Mouse (Mus musculus) CH12.LX (cell line): ENCODE results near the gene Lipc. TPM values are rescaled to one million over a fixed set of nuclear protein-coding genes. Genes with fewer than 3 reads are reported as not detected.

ENCODE experiments used
- DNase-seq: peaks from one replicate; pipeline ENCODE4 v3.0.0-alpha.2; 2013; ENCODE audit errors: extremely low read depth
- H3K27ac ChIP-seq: 2 replicates; pipeline ENCODE4 v1.5.1; 2012; ENCODE audit warnings: low read depth, mild to moderate bottlenecking, control low read depth, moderate library complexity; ENCODE audit not compliant: insufficient read depth
- H3K27me3 ChIP-seq: replicated peaks from 2 replicates; pipeline ENCODE3; 2012; ENCODE audit warnings: inconsistent platforms
- H3K36me3 ChIP-seq, 2 experiments: replicated peaks in 1 of 2; 2 replicates each; pipeline versions ENCODE3 to v1.6.1; 2012; ENCODE audit warnings: inconsistent platforms in 1 of 2, low read length in 1 of 2, mild to moderate bottlenecking in 1 of 2, mixed read lengths in 1 of 2, moderate library complexity in 1 of 2; ENCODE audit not compliant: control insufficient read depth in 1 of 2, insufficient read depth in 1 of 2
- H3K4me1 ChIP-seq, 2 experiments: 2 replicates each; pipeline ENCODE4 v1.6.1; 2012; ENCODE audit warnings: inconsistent platforms in 1 of 2, moderate library complexity in 1 of 2; ENCODE audit not compliant: insufficient read depth in 2 of 2, control insufficient read depth in 1 of 2
- H3K4me2 ChIP-seq: 2 replicates; pipeline ENCODE4 v1.6.1; 2012; ENCODE audit warnings: low read depth, mild to moderate bottlenecking, control low read depth; ENCODE audit not compliant: poor library complexity, insufficient read depth, severe bottlenecking
- H3K4me3 ChIP-seq, 3 experiments: fragments of 150-350 bp in 1 of 3; sonication (generic) in 1 of 3; replicated peaks in 1 of 3; 2 replicates each; pipeline versions ENCODE3 to v1.5.1; 2011 to 2012; ENCODE audit warnings: low read depth in 2 of 3, low read length in 2 of 3, mild to moderate bottlenecking in 2 of 3, moderate library complexity in 2 of 3, control low read depth in 1 of 3, improper control_type of control experiment in 1 of 3, inconsistent platforms in 1 of 3, mixed read lengths in 1 of 3; ENCODE audit not compliant: poor library complexity in 1 of 3
- H3K79me2 ChIP-seq: replicated peaks from 2 replicates; pipeline ENCODE4 v1.6.1; 2012; ENCODE audit warnings: mild to moderate bottlenecking, moderate library complexity; ENCODE audit not compliant: control insufficient read depth, poor library complexity, insufficient read depth, severe bottlenecking; ENCODE audit errors: extremely low read depth
- H3K9ac ChIP-seq: 2 replicates; pipeline ENCODE4 v1.6.1; 2012; ENCODE audit warnings: low read depth, mild to moderate bottlenecking, control low read depth, moderate library complexity; ENCODE audit not compliant: insufficient read depth
- H3K9me3 ChIP-seq: replicated peaks from 2 replicates; pipeline ENCODE3; 2012; ENCODE audit warnings: low read length, inconsistent platforms, mixed read lengths
- BHLHE40 ChIP-seq: IDR thresholded peaks from 2 replicates; pipeline ENCODE4 v1.6.1; 2011; ENCODE audit warnings: mild to moderate bottlenecking, low read depth, low read length, improper control_type of control experiment
- CHD1 ChIP-seq: IDR thresholded peaks from 2 replicates; pipeline ENCODE4 v1.6.1; 2012; ENCODE audit warnings: low read depth, low read length, improper control_type of control experiment, inconsistent platforms
- CHD2 ChIP-seq: IDR thresholded peaks from 2 replicates; pipeline ENCODE4 v1.6.1; 2011; ENCODE audit warnings: low read length, improper control_type of control experiment
- CTCF ChIP-seq, 2 experiments: IDR thresholded peaks in 1 of 2; conservative IDR thresholded peaks in 1 of 2; 2 replicates each; pipeline ENCODE4 v1.5.1; 2011 to 2012; ENCODE audit warnings: low read depth in 2 of 2, low read length in 2 of 2, improper control_type of control experiment in 1 of 2, inconsistent platforms in 1 of 2, mild to moderate bottlenecking in 1 of 2, moderate library complexity in 1 of 2
- E2F4 ChIP-seq: IDR thresholded peaks from 2 replicates; pipeline ENCODE4 v1.6.1; 2011; ENCODE audit warnings: low read depth, low read length, improper control_type of control experiment; ENCODE audit not compliant: insufficient replicate concordance
- EP300 ChIP-seq: IDR thresholded peaks from 2 replicates; pipeline ENCODE4 v1.6.1; 2011; ENCODE audit warnings: low read length, improper control_type of control experiment
- ETS1 ChIP-seq: conservative IDR thresholded peaks from 2 replicates; pipeline ENCODE4 v1.6.1; 2012; ENCODE audit warnings: low read depth, mild to moderate bottlenecking, inconsistent platforms, low read length, improper control_type of control experiment, moderate library complexity
- GABPA ChIP-seq: IDR thresholded peaks from 2 replicates; pipeline ENCODE4 v1.6.1; 2012; ENCODE audit warnings: low read depth, low read length, improper control_type of control experiment, inconsistent platforms; ENCODE audit not compliant: insufficient replicate concordance
- JUND ChIP-seq: conservative IDR thresholded peaks from 2 replicates; pipeline ENCODE4 v1.6.1; 2011; ENCODE audit warnings: low read depth, low read length, improper control_type of control experiment
- MAFK ChIP-seq: IDR thresholded peaks from 2 replicates; pipeline ENCODE4 v1.6.1; 2011; ENCODE audit warnings: low read length, improper control_type of control experiment; ENCODE audit not compliant: insufficient replicate concordance
- MAX ChIP-seq: IDR thresholded peaks from 2 replicates; pipeline ENCODE4 v1.6.1; 2011; ENCODE audit warnings: low read length, improper control_type of control experiment
- MAZ ChIP-seq: IDR thresholded peaks from 2 replicates; pipeline ENCODE4 v1.6.1; 2012; ENCODE audit warnings: low read depth, mild to moderate bottlenecking, inconsistent platforms, low read length, improper control_type of control experiment, moderate library complexity
- MEF2A ChIP-seq: IDR thresholded peaks from 2 replicates; pipeline ENCODE4 v1.6.1; 2014; ENCODE audit warnings: low read depth, mild to moderate bottlenecking, inconsistent platforms, low read length, improper control_type of control experiment, borderline replicate concordance
- MYC ChIP-seq: IDR thresholded peaks from 2 replicates; pipeline ENCODE4 v1.6.1; 2011; ENCODE audit warnings: low read depth, mild to moderate bottlenecking, improper control_type of control experiment, low read length
- NRF1 ChIP-seq: IDR thresholded peaks from 2 replicates; pipeline ENCODE4 v1.6.1; 2014; ENCODE audit warnings: low read depth, mild to moderate bottlenecking, inconsistent platforms, low read length, improper control_type of control experiment, moderate library complexity
- PAX5 ChIP-seq: IDR thresholded peaks from 2 replicates; pipeline ENCODE4 v1.6.1; 2012; ENCODE audit warnings: low read length, inconsistent platforms, mixed read lengths
- POLR2A ChIP-seq: IDR thresholded peaks from 2 replicates; pipeline ENCODE4 v1.6.1; 2011; ENCODE audit warnings: low read depth, mild to moderate bottlenecking, improper control_type of control experiment, low read length
- RCOR1 ChIP-seq: conservative IDR thresholded peaks from 2 replicates; pipeline ENCODE4 v1.6.1; 2012; ENCODE audit warnings: low read depth, mild to moderate bottlenecking, inconsistent platforms, low read length, improper control_type of control experiment
- SIN3A ChIP-seq: IDR thresholded peaks from 2 replicates; pipeline ENCODE4 v1.6.1; 2012; ENCODE audit warnings: low read length, improper control_type of control experiment, inconsistent platforms
- SMC3 ChIP-seq: IDR thresholded peaks from 2 replicates; pipeline ENCODE4 v1.6.1; 2011; ENCODE audit warnings: low read depth, low read length, improper control_type of control experiment
- TCF12 ChIP-seq: IDR thresholded peaks from 2 replicates; pipeline ENCODE4 v1.6.1; 2014; ENCODE audit warnings: low read depth, mild to moderate bottlenecking, inconsistent platforms, low read length, improper control_type of control experiment
- USF2 ChIP-seq: conservative IDR thresholded peaks from 2 replicates; pipeline ENCODE4 v1.6.1; 2011; ENCODE audit warnings: low read depth, low read length, improper control_type of control experiment
- ZC3H11A ChIP-seq: IDR thresholded peaks from 2 replicates; pipeline ENCODE4 v1.6.1; 2012; ENCODE audit warnings: low read depth, mild to moderate bottlenecking, inconsistent platforms, low read length, improper control_type of control experiment
- ZMIZ1 ChIP-seq: IDR thresholded peaks from 2 replicates; pipeline ENCODE4 v1.6.1; 2012; ENCODE audit warnings: low read depth, mild to moderate bottlenecking, inconsistent platforms, low read length, improper control_type of control experiment
- ZNF384 ChIP-seq: IDR thresholded peaks from 2 replicates; pipeline ENCODE4 v1.6.1; 2012; ENCODE audit warnings: low read depth, low read length, improper control_type of control experiment, inconsistent platforms
- dilution Hi-C: fragments of 300-500 bp; cut with MboI; formaldehyde crosslinking; loops from 2 replicates; pipeline ENCODE4 v1.14.3; 2020; ENCODE audit warnings: low sequenced_read_pairs; ENCODE audit not compliant: extremely low pct_unique_long_range_greater_than_20kb, extremely low pct_ligation_motif_present
- in situ Hi-C: fragments of 300-500 bp; cut with MboI; formaldehyde crosslinking; loops from 3 replicates; pipeline ENCODE4 v1.14.3; 2019; ENCODE audit warnings: low sequenced_read_pairs, low pct_ligation_motif_present, low pct_unique_long_range_greater_than_20kb, mixed read lengths
- polyA plus RNA-seq: library from polyadenylated mRNA; unstranded; fragments of >175 nt; gene quantifications from 2 replicates; pipeline ENCODE4 v1.2.1, GENCODE M21; 2012; ENCODE audit warnings: low read depth; ENCODE audit not compliant: insufficient read length
- total RNA-seq, 2 experiments: library from RNA; depleted of rRNA; stranded (reverse); fragments of 300-350 nt in 1 of 2; fragments of >200 nt in 1 of 2; gene quantifications; 2 replicates each; pipeline ENCODE4 v1.2.3; 2012 to 2014

Lipc gene
- total RNA-seq (2012; rRNA removed) = 13.2 and 24.5 TPM in 2 replicates
- total RNA-seq (2014; rRNA removed) = 7.0 and 8.6 TPM in 2 replicates
- polyA plus RNA-seq = 5.2 and 5.3 TPM in 2 replicates

DNA sequence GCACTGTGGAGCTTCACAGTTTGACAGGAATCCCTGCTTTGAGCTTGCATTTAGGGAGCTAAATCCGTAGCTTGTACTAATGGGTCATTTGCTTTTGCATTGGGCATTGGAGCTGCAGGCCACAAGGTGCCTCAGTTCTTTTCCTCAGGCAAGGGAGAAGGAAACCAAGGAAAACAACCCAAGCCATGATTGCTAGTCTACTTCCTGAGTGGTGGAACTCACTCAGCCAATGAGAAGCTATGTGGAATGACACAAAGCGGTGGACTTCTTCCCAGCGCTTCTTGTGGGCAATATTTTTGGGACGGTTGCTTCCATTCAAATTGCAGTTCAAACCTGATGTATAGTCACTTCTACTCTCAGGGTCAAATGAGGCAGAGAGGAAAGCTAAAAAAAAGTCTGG, at the start of gene Lipc:
Lipc (minus strand) TSS at position 101 of the 400 bp plus-strand sequence.
- no peaks in the 10 kb centered on the region for H3K79me2 ChIP-seq
- no peak within 1 kb of the TSS for H3K27ac ChIP-seq
- in situ Hi-C loops = no loop called here
- no peak within 1 kb of the TSS for H3K4me2 ChIP-seq
- H3K36me3 ChIP-seq = no peaks in the 10 kb centered on the region
- dilution Hi-C loops = no loop called here
- peaks cover 4% of the 10 kb centered on the region in 2 experiments for H3K4me1 ChIP-seq
- no peak for DNase-seq
- no peak within 1 kb of the TSS for H3K4me3 ChIP-seq
- no peaks in the 10 kb centered on the region for H3K9me3 ChIP-seq
- TF ChIP-seq JUND (no peak), TCF12 (no peak), MEF2A (no peak), NRF1 (no peak), GABPA (no peak), SIN3A (no peak), ZC3H11A (no peak), ZNF384 (no peak), CHD2 (no peak), ETS1 (no peak), MAFK (no peak)
- H3K9ac ChIP-seq = no peak within 1 kb of the TSS
- H3K27me3 ChIP-seq = no peaks in the 10 kb centered on the region

DNA sequence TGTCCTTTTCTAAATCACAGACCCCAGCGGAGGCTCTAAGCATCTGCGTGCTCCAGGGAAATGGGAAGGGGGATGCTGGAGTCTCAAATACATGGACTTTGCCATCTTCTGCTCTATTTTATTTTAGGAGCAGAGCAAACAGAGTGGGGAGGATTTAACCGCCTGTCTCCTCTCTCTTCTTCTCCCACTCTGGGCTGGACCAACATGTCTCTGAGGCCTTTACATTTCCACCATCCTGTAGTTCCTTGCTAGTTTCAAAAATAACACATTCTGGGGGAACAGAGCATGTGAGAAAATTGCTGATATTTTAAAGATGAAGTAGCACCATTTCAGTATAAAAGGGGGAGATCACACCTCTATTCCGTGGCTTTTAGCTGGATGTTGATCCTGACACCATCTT, 47.1 kb upstream of the Lipc start:
- Histone ChIP-seq H3K36me3 (no peaks in the 10 kb centered on the region), H3K4me2 (no peak overlapping the region), H3K4me3 (no peak overlapping the region), H3K4me1 (peaks cover 3 to 16% of the 10 kb centered on the region in 2 experiments; a peak in 2 of 4 replicates), H3K9me3 (peaks cover 3% of the 10 kb centered on the region), H3K9ac (no peak overlapping the region), H3K27me3 (no peaks in the 10 kb centered on the region), H3K27ac (no peak overlapping the region), H3K79me2 (no peaks in the 10 kb centered on the region)
- in situ Hi-C loops (no loop called here), dilution Hi-C loops (no loop called here)
- DNase-seq = no peak
- TF ChIP-seq EP300 (no peak), JUND (no peak), TCF12 (no peak), CHD1 (no peak), SMC3 (no peak), E2F4 (no peak), RCOR1 (no peak), CHD2 (no peak), ZMIZ1 (no peak), POLR2A (no peak), BHLHE40 (no peak), PAX5 (no peak), ETS1 (no peak), SIN3A (no peak), MAFK (no peak), CTCF (conservative IDR thresholded peaks at IDR 0.05 in 1 of 2, IDR thresholded peaks at IDR 0.05 in 1 of 2; ENCODE audit: low read depth in 2 of 2, low read length in 2 of 2) (no peak), MYC (no peak), MAX (no peak), MAZ (no peak), USF2 (no peak)
